Mouse (Mus musculus) embryo, embryonic 9.5 days (tissue): Measurements from ENCODE around the gene Ruvbl2.
A peak's percentile ranks its signal among the peaks of the same experiment; 100 is the strongest.
"Not testable (repeated sequence)": the region's sequence is repeated elsewhere in the genome, so short reads cannot be mapped to it uniquely, and the experiment has no call there.

Experiments used
- DNase-seq: peaks from one replicate; pipeline ENCODE4 v3.0.0-alpha.2; 2017; ENCODE audit errors: extremely low spot score

Gene Ruvbl2

GRCm38 (mm10) chr7:45401521-45402085 is 36.3 kb downstream of the Ruvbl2 start:
- no peak for DNase-seq

- no peak for DNase-seq
Measured at GRCm38 (mm10) chr7:45396787-45397186, 41.1 kb downstream of the Ruvbl2 start.

GRCm38 (mm10) chr7:45396337-45396775 is 41.5 kb downstream of the Ruvbl2 start:
- DNase-seq = not testable (repeated sequence)

GRCm38 (mm10) chr7:45395578-45396336 is 42.1 kb downstream of the Ruvbl2 start, which contains the start of gene Snrnp70:
TSS of gene Snrnp70 (minus strand) at chr7:45395742.
- DNase-seq = peak; percentile 100

GRCm38 (mm10) chr7:45395129-45395541 is 42.8 kb downstream of the Ruvbl2 start:
- no peak for DNase-seq

GRCm38 (mm10) chr7:45386077-45386476 is 51.8 kb downstream of the Ruvbl2 start:
- no peak for DNase-seq

GRCm38 (mm10) chr7:45376057-45376456 is 61.8 kb downstream of the Ruvbl2 start:
- DNase-seq = no peak

GRCm38 (mm10) chr7:45374620-45375019 is 63.3 kb downstream of the Ruvbl2 start:
- DNase-seq = no peak

GRCm38 (mm10) chr7:45372371-45372770 is 65.5 kb downstream of the Ruvbl2 start:
- DNase-seq = no peak
